Mouse (Mus musculus) kidney, postnatal 0 days (tissue): Measurements from ENCODE around the gene Hoxd10. TPM values are rescaled to one million over a fixed set of nuclear protein-coding genes. Genes with fewer than 3 reads are reported as not detected.

ENCODE experiments used
- ATAC-seq: fragments of 200-750 bp; cut with Nextera tagmentation; replicated peaks from 2 replicates; pipeline ENCODE4 v1.8.0; 2017; ENCODE audit warnings: low read depth, moderate number of reproducible peaks, moderate TSS enrichment, moderate library complexity; ENCODE audit not compliant: low FRiP score
- DNase-seq: peaks from one replicate; pipeline ENCODE4 v3.0.0-alpha.2; 2016; ENCODE audit warnings: low spot score
- H3K27ac ChIP-seq: fragments of 300-500 bp; sonication (generic); 2 replicates; pipeline ENCODE4 v1.5.1; 2014; ENCODE audit warnings: mild to moderate bottlenecking
- H3K27me3 ChIP-seq: fragments of 300-500 bp; sonication (generic); 2 replicates; pipeline ENCODE4 v1.6.1; 2014; ENCODE audit warnings: low read length, mixed read lengths; ENCODE audit not compliant: insufficient read depth
- H3K36me3 ChIP-seq: fragments of 300-500 bp; sonication (generic); 2 replicates; pipeline ENCODE4 v1.6.1; 2014; ENCODE audit warnings: low read length, mixed read lengths; ENCODE audit not compliant: insufficient read depth
- H3K4me1 ChIP-seq: fragments of 300-500 bp; sonication (generic); replicated peaks from 2 replicates; pipeline ENCODE4 v1.6.1; 2014; ENCODE audit warnings: antibody characterized with exemption, low read length, mixed read lengths; ENCODE audit not compliant: insufficient read depth
- H3K4me2 ChIP-seq: fragments of 300-500 bp; sonication (generic); 2 replicates; pipeline ENCODE4 v1.6.1; 2014; ENCODE audit warnings: mild to moderate bottlenecking, low read length, moderate library complexity, mixed read lengths
- H3K4me3 ChIP-seq: fragments of 300-500 bp; sonication (generic); replicated peaks from 2 replicates; pipeline ENCODE4 v1.5.1; 2014; ENCODE audit warnings: low read depth, low read length
- H3K9ac ChIP-seq: fragments of 300-500 bp; sonication (generic); 2 replicates; pipeline ENCODE4 v1.6.1; 2014; ENCODE audit warnings: low read depth, low read length
- H3K9me3 ChIP-seq: fragments of 300-500 bp; sonication (generic); replicated peaks from 2 replicates; pipeline ENCODE4 v1.6.1; 2016; ENCODE audit warnings: low read length, inconsistent platforms, mixed read lengths
- CTCF ChIP-seq: IDR thresholded peaks from 2 replicates; pipeline ENCODE4 v1.5.1; 2016; ENCODE audit warnings: antibody characterized with exemption, low read depth, mild to moderate bottlenecking, moderate library complexity
- WGBS: fragments of 180-500 bp; shearing (Covaris S2); extraction: QIAGEN DNeasy Blood & Tissue Kit; methylation state at CpG from one replicate; pipeline ENCODE4 v1.1.7; 2014; 5-methylcytosine and 5-hydroxymethylcytosine counted together
- polyA plus RNA-seq: library from polyadenylated mRNA; unstranded; fragments of >200 nt; fragmentation: Nextera tagmentation; extraction: Ambion mirVana; gene quantifications from 2 replicates; pipeline ENCODE4 v1.2.1, GENCODE M21; 2015

Hoxd10 gene
- polyA plus RNA-seq, 1 experiment from 2014 or later, result 44.6 TPM

DNA sequence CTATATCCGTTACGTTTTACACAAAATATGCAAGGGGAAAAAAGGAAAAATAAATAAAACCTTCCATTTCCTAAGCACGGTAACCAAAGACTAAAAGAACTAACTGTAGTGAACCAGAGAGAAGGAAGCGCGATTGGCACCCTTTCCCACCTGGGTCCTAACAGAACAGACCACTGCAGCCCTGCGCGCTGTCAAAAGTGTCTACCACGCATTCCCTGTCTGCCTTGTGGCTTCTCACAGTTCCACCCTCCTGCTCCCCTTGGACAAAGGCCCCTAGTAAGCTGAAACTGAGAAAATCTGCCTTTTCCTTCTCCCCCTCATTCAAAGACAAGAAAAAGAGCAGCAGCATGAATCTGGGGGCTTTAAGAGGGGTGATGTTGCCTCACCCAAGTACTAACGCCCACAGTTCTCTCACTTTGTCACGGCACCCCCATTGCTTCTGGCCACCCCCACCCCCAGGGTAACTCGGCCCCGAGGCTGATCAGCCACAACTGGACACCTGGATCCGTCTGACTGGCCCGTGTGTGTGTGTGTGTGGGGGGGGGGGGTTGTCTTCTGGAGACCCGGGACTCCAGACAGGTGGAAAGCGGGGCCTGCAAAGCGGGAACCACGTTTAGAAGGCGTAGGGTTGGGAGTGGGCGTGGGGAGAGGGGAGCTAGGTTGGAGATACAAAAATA, 36.8 kb upstream of the Hoxd10 start:
- H3K4me1 ChIP-seq, result peaks cover 4% of the 10 kb centered on the region; the same call in 1 of the 2 replicates
- TF ChIP-seq CTCF, result no peak
- ATAC-seq, result peak; percentile 25
- no peaks in the 10 kb centered on the region for H3K9me3 ChIP-seq
- H3K4me2 ChIP-seq, result no peak overlapping the region
- H3K27ac ChIP-seq, result no peak overlapping the region
- no peak overlapping the region for H3K4me3 ChIP-seq
- 5% methylated on average over 20 of the region's 20 CpGs for WGBS
- H3K27me3 ChIP-seq, result peaks cover 70% of the 10 kb centered on the region
- peak; percentile 0 for DNase-seq
- no peaks in the 10 kb centered on the region for H3K36me3 ChIP-seq
- no peak overlapping the region for H3K9ac ChIP-seq

DNA sequence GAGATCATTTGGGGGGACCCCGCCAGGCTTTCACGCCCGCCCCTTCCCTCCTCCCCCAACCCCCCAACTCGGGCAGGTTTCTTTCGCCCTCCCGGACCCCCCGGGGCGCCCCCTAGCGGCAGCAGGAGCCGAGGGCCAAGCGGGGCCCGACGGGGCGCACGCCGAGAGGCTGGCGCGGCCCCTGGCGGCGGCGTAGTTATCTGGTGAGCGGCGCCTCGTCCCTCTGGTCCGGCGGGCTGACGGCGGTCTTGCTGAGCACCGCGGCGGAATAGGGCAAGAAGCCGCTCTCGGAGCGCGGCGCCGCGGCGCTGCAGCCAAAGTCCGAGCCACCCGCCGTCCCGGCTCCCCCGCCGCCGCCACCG, 36.3 kb upstream of the Hoxd10 start:
- under 1% methylated on average over 36 of the region's 47 CpGs for WGBS
- TF ChIP-seq CTCF, result peak; percentile 45
- Histone ChIP-seq H3K4me3 (peak overlapping the region; percentile 19), H3K36me3 (no peaks in the 10 kb centered on the region), H3K27ac (no peak overlapping the region), H3K9ac (no peak overlapping the region), H3K9me3 (no peaks in the 10 kb centered on the region), H3K27me3 (peaks cover 68% of the 10 kb centered on the region), H3K4me1 (peaks cover 4% of the 10 kb centered on the region; the same call in 1 of the 2 replicates), H3K4me2 (peak overlapping the region; percentile 39)
- DNase-seq, result peak; percentile 50
- ATAC-seq, result peak; percentile 17; the same call in 1 of the 2 replicates

DNA sequence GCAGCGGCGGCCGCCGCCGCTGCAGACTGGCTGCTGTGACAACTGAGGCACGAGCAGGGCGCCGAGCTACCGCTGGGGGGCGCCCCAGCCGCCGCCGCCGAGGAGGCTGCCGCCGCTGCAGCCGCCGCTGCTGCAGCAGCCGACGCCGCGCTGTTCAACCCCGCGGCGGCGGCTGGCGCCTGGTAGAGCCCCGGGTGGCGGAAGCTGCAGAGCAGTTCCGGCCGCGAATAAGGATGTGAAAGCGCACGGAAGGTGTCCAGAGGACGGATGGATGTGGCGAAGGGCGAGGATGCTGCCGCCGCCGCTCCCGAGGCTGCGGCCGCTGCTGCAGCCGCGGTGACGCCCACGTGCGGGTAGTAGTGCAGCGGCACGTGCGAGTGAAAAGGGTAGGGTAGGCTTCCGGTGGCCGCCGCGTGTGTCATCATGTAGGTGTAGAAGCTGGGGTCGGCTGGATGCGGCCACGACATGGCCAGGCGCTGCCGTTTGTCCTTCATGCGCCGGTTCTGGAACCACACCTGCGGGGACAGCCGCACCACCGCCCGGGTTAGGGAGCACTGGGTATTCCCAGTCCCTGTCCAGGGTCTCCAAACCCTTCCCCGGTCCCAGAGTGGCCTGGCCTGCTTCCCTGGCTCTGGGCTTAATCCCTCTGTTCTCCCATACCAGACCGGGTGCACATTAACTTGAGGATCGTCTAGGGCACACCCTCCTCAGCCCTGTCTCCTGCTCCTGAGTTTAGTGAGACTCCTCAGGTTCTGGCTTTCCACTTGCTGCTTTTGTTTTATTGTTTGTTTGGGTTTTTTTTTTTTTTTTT, 35.7 kb upstream of the Hoxd10 start:
- peaks cover 68% of the 10 kb centered on the region for H3K27me3 ChIP-seq
- H3K4me2 ChIP-seq, result peak overlapping the region; percentile 39
- ATAC-seq, result peak; percentile 27; the same call in 1 of the 2 replicates
- no peaks in the 10 kb centered on the region for H3K36me3 ChIP-seq
- peaks cover 4% of the 10 kb centered on the region; the same call in 1 of the 2 replicates for H3K4me1 ChIP-seq
- H3K9me3 ChIP-seq, result no peaks in the 10 kb centered on the region
- no peak overlapping the region for H3K9ac ChIP-seq
- no peak for TF ChIP-seq CTCF
- peak overlapping the region; percentile 19 for H3K4me3 ChIP-seq
- peak; percentile 32 for DNase-seq
- under 1% methylated on average over 65 of the region's 69 CpGs for WGBS
- no peak overlapping the region for H3K27ac ChIP-seq

DNA sequence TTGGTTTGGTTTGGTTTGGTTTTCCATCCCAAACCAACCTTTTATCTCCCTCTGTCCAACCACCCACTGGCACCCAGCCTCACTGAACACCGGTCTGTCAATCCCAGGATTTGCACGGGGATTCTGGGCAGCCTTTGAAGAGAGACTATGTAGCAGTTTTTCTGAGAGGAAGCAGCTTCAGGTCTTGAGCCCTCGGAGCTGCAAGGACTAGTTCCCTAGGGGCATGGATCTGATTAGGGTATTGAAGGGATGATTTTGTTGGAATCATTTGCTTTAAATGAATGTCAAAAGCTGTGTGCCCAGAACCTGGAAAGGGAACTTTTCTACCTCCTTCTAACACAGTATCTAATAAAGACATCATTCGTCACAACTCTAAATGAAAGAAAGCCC, 35.1 kb upstream of the Hoxd10 start:
- no peak for TF ChIP-seq CTCF
- ATAC-seq (no peak), DNase-seq (peak; percentile 24)
- Histone ChIP-seq H3K9ac (no peak overlapping the region), H3K27ac (no peak overlapping the region), H3K9me3 (no peaks in the 10 kb centered on the region), H3K4me1 (peaks cover 4% of the 10 kb centered on the region; the same call in 1 of the 2 replicates), H3K4me2 (no peak overlapping the region), H3K4me3 (no peak overlapping the region), H3K36me3 (no peaks in the 10 kb centered on the region), H3K27me3 (peaks cover 67% of the 10 kb centered on the region)
- 5% methylated on average over 4 of the region's 4 CpGs for WGBS

DNA sequence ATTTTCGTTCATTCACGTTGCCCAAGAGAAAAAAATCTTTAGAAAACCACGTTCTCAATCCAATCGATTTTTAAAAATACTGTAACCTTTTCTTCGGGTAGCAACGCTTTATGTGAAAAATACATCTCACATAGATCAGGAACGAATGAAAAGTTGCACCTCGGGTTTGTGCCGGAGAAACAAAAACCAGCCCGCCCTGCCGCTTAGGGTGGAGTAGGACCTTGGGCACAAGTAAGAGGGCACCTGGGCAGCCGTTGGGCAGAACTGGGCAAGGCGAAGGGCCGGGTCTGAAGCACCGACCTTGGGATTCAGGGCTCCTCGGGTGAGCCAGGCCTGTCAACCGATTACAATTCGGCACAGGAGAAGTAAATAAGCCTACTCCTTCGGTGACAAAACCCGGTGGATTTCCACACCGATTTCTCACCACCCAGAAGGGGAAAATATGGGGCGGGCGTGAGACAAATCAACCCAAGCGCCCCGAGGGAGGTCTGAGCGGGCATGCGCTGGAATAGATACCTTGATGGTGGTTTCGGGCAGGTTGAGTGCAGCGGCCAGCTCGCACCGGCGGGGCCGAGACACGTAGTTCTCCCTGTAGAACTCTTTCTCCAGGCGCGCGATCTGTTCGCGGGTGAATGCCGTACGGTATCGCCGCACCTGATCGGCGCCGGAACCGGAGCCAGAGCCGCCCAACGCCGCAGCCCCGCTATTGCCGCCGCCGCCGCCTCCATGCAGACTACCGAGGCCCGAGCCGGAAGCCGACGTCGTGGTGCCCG, 34.3 kb upstream of the Hoxd10 start:
- peaks cover 67% of the 10 kb centered on the region for H3K27me3 ChIP-seq
- DNase-seq, result peak; percentile 20
- peaks cover 4% of the 10 kb centered on the region; the same call in 1 of the 2 replicates for H3K4me1 ChIP-seq
- no peaks in the 10 kb centered on the region for H3K9me3 ChIP-seq
- ATAC-seq, result no peak
- 0 out of 2 replicates have a peak overlapping the region, but pooled peaks have one; percentile 11 for H3K4me3 ChIP-seq
- H3K27ac ChIP-seq, result no peak overlapping the region
- H3K4me2 ChIP-seq, result peak overlapping the region; percentile 31; the same call in 1 of the 2 replicates
- H3K9ac ChIP-seq, result no peak overlapping the region
- no peak for TF ChIP-seq CTCF
- H3K36me3 ChIP-seq, result no peaks in the 10 kb centered on the region
- 2% methylated on average over 62 of the region's 62 CpGs for WGBS
